Mouse (Mus musculus) bone marrow macrophage, adult 2 months (primary cell): ENCODE data around the gene Rreb1. TPM values are rescaled to one million over a fixed set of nuclear protein-coding genes. Genes with fewer than 3 reads are reported as not detected.

Source experiments
- H3K27ac ChIP-seq: 2 replicates; pipeline ENCODE4 v1.5.1; 2012; ENCODE audit warnings: low read depth, low read length; ENCODE audit not compliant: insufficient read depth
- H3K4me1 ChIP-seq: 2 replicates; pipeline ENCODE4 v1.6.1; 2012; ENCODE audit warnings: low read length; ENCODE audit not compliant: control insufficient read depth, insufficient read depth
- H3K4me3 ChIP-seq: 2 replicates; pipeline ENCODE4 v1.5.1; 2012; ENCODE audit warnings: mild to moderate bottlenecking, low read length, moderate library complexity; ENCODE audit not compliant: insufficient read depth
- CTCF ChIP-seq: IDR thresholded peaks from 2 replicates; pipeline ENCODE4 v1.5.1; 2012; ENCODE audit warnings: low read depth, mild to moderate bottlenecking, low read length, moderate library complexity
- POLR2A ChIP-seq: IDR thresholded peaks from 2 replicates; pipeline ENCODE4 v1.6.1; 2012; ENCODE audit warnings: mild to moderate bottlenecking, low read depth, low read length, borderline replicate concordance
- polyA plus RNA-seq: library from polyadenylated mRNA; stranded (reverse); fragments of >200 nt; gene quantifications from 2 replicates; pipeline ENCODE4 v1.2.4, GENCODE M21; 2012; ENCODE audit not compliant: missing spikeins, insufficient read depth, insufficient read length

Rreb1 gene
- polyA plus RNA-seq, 1 experiment = 57.2 TPM

GRCm38 (mm10) chr13:37945392-37945791 lies 167.2 kb downstream of the Rreb1 start:
- TF ChIP-seq POLR2A (no peak), CTCF (no peak)
- Histone ChIP-seq H3K4me3 (no peak overlapping the region), H3K4me1 (0 out of 2 replicates have a peak, but pooled peaks cover 4% of the 10 kb centered on the region)

GRCm38 (mm10) chr13:37946734-37947133 lies 168.5 kb downstream of the Rreb1 start:
- Histone ChIP-seq H3K4me1 (0 out of 2 replicates have a peak, but pooled peaks cover 4% of the 10 kb centered on the region), H3K4me3 (no peak overlapping the region), H3K27ac (no peak overlapping the region)
- TF ChIP-seq CTCF (peak; percentile 74), POLR2A (no peak)

More at GRCm38 (mm10) chr13:37945392-37945791, 167.2 kb downstream of the Rreb1 start:
- no peak overlapping the region for H3K27ac ChIP-seq

DNA sequence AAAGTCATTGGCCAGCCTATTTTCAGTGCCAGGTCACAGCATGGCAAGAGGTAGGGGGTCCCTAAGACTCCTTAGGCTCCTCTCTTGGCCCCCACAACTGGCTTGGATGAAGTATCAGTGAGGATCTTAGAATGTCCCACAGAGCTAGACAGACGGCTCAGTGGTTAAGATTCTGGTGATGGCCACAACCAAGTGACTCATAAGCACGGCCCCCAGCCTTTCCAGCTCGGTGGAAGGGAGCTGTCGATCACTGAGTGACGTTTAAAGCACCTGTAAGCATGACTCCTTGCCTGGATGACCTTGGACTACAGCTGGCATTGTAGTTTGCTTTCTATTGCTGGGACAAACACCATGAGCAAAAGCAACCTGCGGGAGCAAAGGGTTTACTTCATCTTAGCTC lies 174.8 kb downstream of the Rreb1 start:
- Histone ChIP-seq H3K27ac (no peak overlapping the region), H3K4me1 (peaks cover 9% of the 10 kb centered on the region), H3K4me3 (no peak overlapping the region)
- no peak for TF ChIP-seq POLR2A
- TF ChIP-seq CTCF = no peak

GRCm38 (mm10) chr13:37954318-37954717 lies 176.1 kb downstream of the Rreb1 start:
- TF ChIP-seq POLR2A (no peak), CTCF (no peak)
- Histone ChIP-seq H3K4me1 (peaks cover 16% of the 10 kb centered on the region), H3K4me3 (no peak overlapping the region), H3K27ac (peak overlapping the region; percentile 23; the same call in 1 of the 2 replicates)

DNA sequence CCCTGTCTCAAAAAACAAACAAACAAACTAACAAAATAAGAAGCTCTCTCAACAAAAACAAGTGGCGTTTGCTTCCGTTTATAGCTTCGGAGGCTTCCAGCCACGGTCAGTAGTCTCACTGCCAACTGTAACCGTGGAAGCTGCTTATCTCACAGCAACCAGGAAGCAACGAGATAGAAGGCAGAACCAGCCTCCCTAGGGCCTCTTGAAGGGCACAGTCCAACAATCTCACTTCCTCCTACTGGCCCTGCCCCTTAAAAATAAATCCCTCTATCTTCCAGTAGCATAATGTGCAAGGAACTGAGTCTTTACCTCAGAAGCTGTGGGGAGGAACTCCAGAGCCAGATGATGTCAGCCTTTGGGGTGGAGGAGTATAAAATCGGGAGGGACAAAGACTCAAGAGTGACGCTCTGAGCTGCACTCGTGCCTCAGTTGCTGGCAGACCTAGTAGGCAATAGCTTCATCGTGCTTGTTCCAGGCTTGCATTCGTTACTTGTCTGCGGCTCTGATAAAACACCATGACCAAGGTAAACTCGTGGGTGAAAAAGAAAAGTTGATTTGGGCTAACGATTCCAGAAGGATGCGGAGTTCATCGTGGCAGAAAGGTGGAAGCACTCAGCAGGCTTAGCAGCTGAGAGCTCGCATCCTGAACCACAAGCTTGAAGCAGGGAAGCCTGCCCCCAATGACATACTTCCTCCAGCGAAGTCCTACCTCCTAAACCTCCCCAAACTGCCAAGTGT lies 180.5 kb downstream of the Rreb1 start:
- Histone ChIP-seq H3K4me1 (peaks cover 25% of the 10 kb centered on the region), H3K4me3 (peak overlapping the region; percentile 29), H3K27ac (peak overlapping the region; percentile 91)
- TF ChIP-seq POLR2A (no peak), CTCF (no peak)

- Histone ChIP-seq H3K27ac (peak overlapping the region; percentile 91), H3K4me1 (peaks cover 28% of the 10 kb centered on the region)
- no peak for TF ChIP-seq POLR2A
- no peak for TF ChIP-seq CTCF
Measured at GRCm38 (mm10) chr13:37959239-37959907, 181.2 kb downstream of the Rreb1 start.

DNA sequence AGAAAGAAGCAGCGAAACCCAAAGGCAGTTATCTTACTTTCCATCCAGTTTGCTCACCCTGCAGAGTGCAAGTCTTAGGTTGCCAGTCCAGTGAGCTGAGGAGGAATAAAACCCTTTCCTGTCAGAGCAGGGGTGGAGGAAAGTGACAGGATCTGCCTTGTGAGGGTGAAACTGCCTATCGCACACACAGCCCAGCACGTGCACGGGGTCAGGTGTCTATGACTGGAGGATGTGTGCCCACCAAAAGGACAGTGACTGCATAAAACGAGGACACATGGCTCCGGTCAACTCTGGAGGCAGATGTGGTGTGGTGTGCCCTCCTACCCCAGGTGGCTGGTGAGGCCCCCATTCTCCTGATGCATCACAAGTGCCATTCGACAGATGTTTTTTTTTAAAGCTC lies 181.7 kb downstream of the Rreb1 start:
- peak overlapping the region; percentile 91 for H3K27ac ChIP-seq
- TF ChIP-seq POLR2A = no peak
- no peak for TF ChIP-seq CTCF
- H3K4me1 ChIP-seq = peaks cover 28% of the 10 kb centered on the region
- no peak overlapping the region for H3K4me3 ChIP-seq

More at GRCm38 (mm10) chr13:37959239-37959907, 181.2 kb downstream of the Rreb1 start:
- H3K4me3 ChIP-seq = peak overlapping the region; percentile 29

- Histone ChIP-seq H3K4me1 (peaks cover 36% of the 10 kb centered on the region), H3K4me3 (no peak overlapping the region)
Measured at GRCm38 (mm10) chr13:37962541-37962940, 184.3 kb downstream of the Rreb1 start.

DNA sequence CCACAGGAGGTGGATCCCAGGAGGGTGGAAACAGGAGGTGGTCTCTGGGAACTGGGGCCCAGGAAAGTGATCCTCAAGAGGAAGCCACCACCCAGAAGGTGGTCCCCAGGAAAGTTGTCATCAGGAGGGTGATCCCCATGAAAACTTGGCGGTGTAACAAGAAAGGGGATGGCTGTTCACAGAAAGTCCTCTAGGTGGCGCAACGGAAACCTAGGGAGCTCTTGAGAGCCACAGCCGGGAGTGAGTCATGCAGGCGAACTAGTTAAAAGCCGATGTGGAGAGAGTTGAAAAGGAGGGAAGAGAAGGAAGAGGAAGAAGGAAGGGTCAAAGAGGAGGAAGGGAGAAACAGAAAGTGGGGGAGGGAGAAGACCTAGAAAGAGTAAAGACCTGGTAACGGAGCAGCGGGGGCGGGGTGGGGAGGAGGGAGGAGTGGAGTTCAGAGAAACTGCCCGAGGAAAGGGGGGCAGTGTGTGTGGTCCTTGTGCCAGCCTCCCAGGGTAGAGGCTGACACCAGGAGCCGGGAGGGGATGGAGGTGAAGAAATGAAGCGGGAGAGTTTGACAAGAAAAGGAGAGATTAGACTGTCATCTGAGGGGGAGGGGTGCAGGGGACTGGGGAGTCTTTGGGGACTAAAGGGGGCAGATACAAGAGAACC lies 185.3 kb downstream of the Rreb1 start:
- Histone ChIP-seq H3K27ac (peak overlapping the region; percentile 52), H3K4me3 (peak overlapping the region; percentile 54), H3K4me1 (peaks cover 33% of the 10 kb centered on the region)
- TF ChIP-seq POLR2A = no peak
- TF ChIP-seq CTCF = peak; percentile 66; the same call in 1 of the 2 replicates

More at GRCm38 (mm10) chr13:37962541-37962940, 184.3 kb downstream of the Rreb1 start:
- H3K27ac ChIP-seq = no peak overlapping the region
- TF ChIP-seq POLR2A (no peak), CTCF (no peak)
